Mouse (Mus musculus): ENCODE results near the gene Zhx3. TPM values are rescaled to one million over a fixed set of nuclear protein-coding genes. Genes with fewer than 3 reads are reported as not detected.

Gene Zhx3
- total RNA-seq, 1 experiment: 1.3 TPM

DNA sequence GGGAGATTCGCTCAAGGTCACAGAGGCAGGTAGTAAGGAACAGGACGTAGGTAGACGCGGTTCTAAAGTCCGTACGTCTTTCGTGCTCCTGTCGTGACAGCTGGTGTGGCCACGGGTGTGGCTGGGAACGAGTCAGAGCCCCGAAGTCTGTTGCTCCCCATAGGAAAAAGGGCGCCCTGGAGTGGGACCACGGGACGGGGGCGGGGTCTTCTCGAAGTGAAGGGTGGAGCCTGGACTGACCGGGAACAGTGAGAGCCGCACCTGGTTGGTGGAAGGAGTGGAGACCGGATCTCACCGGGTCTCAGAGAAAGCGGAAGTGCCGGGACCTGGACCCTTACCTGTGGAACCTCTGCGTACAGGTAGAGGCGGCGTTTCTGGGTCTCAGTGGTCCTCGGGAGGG, 15.1 kb upstream of the Zhx3 start:
- TF ChIP-seq MAFK (IDR thresholded peaks at IDR 0.05; ENCODE audit: insufficient read depth, low read depth, low read length) (no peak), ZNF384 (IDR thresholded peaks at IDR 0.05; ENCODE audit: low read depth, low read length) (no peak), ZC3H11A (IDR thresholded peaks at IDR 0.05; ENCODE audit: borderline replicate concordance, low read depth, low read length) (no peak), HCFC1 (IDR thresholded peaks at IDR 0.05; ENCODE audit: borderline replicate concordance, insufficient read depth, low read length) (no peak), CHD2 (IDR thresholded peaks at IDR 0.05; ENCODE audit: low read depth, low read length) (no peak)
- Histone ChIP-seq H3K4me3 (ENCODE audit: insufficient read depth in 1 of 2, low read depth in 1 of 2, low read length in 2 of 2, poor library complexity in 1 of 2, severe bottlenecking in 1 of 2) (peak overlapping the region; percentile 63 to 97), H3K27ac (ENCODE audit: insufficient read depth, low read depth, low read length, poor library complexity, severe bottlenecking) (no peak overlapping the region), H3K9me3 (ENCODE audit: control insufficient read depth, insufficient read depth, low read depth, low read length) (no peaks in the 10 kb centered on the region), H3K9ac (ENCODE audit: insufficient read depth, low read depth, low read length, poor library complexity, severe bottlenecking) (peak overlapping the region; percentile 46), H3K36me3 (ENCODE audit: control insufficient read depth, insufficient read depth, low read length, poor library complexity, severe bottlenecking) (no peaks in the 10 kb centered on the region), H3K4me1 (ENCODE audit: control insufficient read depth in 2 of 2, insufficient read depth in 2 of 2, low read length in 2 of 2, poor library complexity in 1 of 2) (no peaks in the 10 kb centered on the region)
- in situ Hi-C loops (cut with MboI; ENCODE audit: low sequenced_read_pairs in 2 of 2, unreplicated experiment in 2 of 2): loop anchor here (10.0 to 25.0 kb wide), 2 partner anchors 293 to 476 kb away; no protein-coding TSS in a partner anchor
- peak; percentile 70 for DNase-seq (ENCODE audit: low read depth, low spot score)

- Histone ChIP-seq H3K9ac (ENCODE audit: insufficient read depth, low read depth, low read length, poor library complexity, severe bottlenecking) (peak overlapping the region; percentile 46; the same call in 1 of the 2 replicates), H3K36me3 (ENCODE audit: control insufficient read depth, insufficient read depth, low read length, poor library complexity, severe bottlenecking) (no peaks in the 10 kb centered on the region), H3K4me1 (ENCODE audit: control insufficient read depth in 2 of 2, insufficient read depth in 2 of 2, low read length in 2 of 2, poor library complexity in 1 of 2) (no peaks in the 10 kb centered on the region), H3K9me3 (ENCODE audit: control insufficient read depth, insufficient read depth, low read depth, low read length) (no peaks in the 10 kb centered on the region), H3K4me3 (ENCODE audit: insufficient read depth in 1 of 2, low read depth in 1 of 2, low read length in 2 of 2, poor library complexity in 1 of 2, severe bottlenecking in 1 of 2) (peak overlapping the region; percentile 63 to 97), H3K27ac (ENCODE audit: insufficient read depth, low read depth, low read length, poor library complexity, severe bottlenecking) (no peak overlapping the region)
- in situ Hi-C loops (cut with MboI; ENCODE audit: low sequenced_read_pairs in 2 of 2, unreplicated experiment in 2 of 2): loop anchor here (10.0 to 25.0 kb wide), 2 partner anchors 292 to 475 kb away; no protein-coding TSS in a partner anchor
- no peak for DNase-seq (ENCODE audit: low read depth, low spot score)
- TF ChIP-seq MAFK (IDR thresholded peaks at IDR 0.05; ENCODE audit: insufficient read depth, low read depth, low read length): peak; percentile 66
- no peak for TF ChIP-seq CHD2 (IDR thresholded peaks at IDR 0.05; ENCODE audit: low read depth, low read length)
- no peak for TF ChIP-seq HCFC1 (IDR thresholded peaks at IDR 0.05; ENCODE audit: borderline replicate concordance, insufficient read depth, low read length)
- TF ChIP-seq ZC3H11A (IDR thresholded peaks at IDR 0.05; ENCODE audit: borderline replicate concordance, low read depth, low read length): peak; percentile 65
- TF ChIP-seq ZNF384 (IDR thresholded peaks at IDR 0.05; ENCODE audit: low read depth, low read length): no peak
These were observed 14.5 kb upstream of the Zhx3 start for GRCm38 (mm10) chr2:160887284-160887683.

GRCm38 (mm10) chr2:160886221-160886620, 13.4 kb upstream of the Zhx3 start:
- no peak overlapping the region for H3K27ac ChIP-seq (ENCODE audit: insufficient read depth, low read depth, low read length, poor library complexity, severe bottlenecking)
- no peak overlapping the region for H3K4me3 ChIP-seq (ENCODE audit: insufficient read depth in 1 of 2, low read depth in 1 of 2, low read length in 2 of 2, poor library complexity in 1 of 2, severe bottlenecking in 1 of 2)
- no peaks in the 10 kb centered on the region for H3K9me3 ChIP-seq (ENCODE audit: control insufficient read depth, insufficient read depth, low read depth, low read length)
- H3K36me3 ChIP-seq (ENCODE audit: control insufficient read depth, insufficient read depth, low read length, poor library complexity, severe bottlenecking): no peaks in the 10 kb centered on the region
- H3K4me1 ChIP-seq (ENCODE audit: control insufficient read depth in 2 of 2, insufficient read depth in 2 of 2, low read length in 2 of 2, poor library complexity in 1 of 2): 0 out of 4 replicates have a peak, but pooled peaks cover 0 to 1% of the 10 kb centered on the region in 2 experiments
- in situ Hi-C loops (cut with MboI; ENCODE audit: low sequenced_read_pairs in 2 of 2, unreplicated experiment in 2 of 2): loop anchor here (10.0 to 25.0 kb wide), 2 partner anchors 291 to 474 kb away; no protein-coding TSS in a partner anchor
- TF ChIP-seq ZNF384 (IDR thresholded peaks at IDR 0.05; ENCODE audit: low read depth, low read length): no peak
- TF ChIP-seq HCFC1 (IDR thresholded peaks at IDR 0.05; ENCODE audit: borderline replicate concordance, insufficient read depth, low read length): no peak
- TF ChIP-seq CHD2 (IDR thresholded peaks at IDR 0.05; ENCODE audit: low read depth, low read length): no peak
- no peak for TF ChIP-seq MAFK (IDR thresholded peaks at IDR 0.05; ENCODE audit: insufficient read depth, low read depth, low read length)
- no peak for TF ChIP-seq ZC3H11A (IDR thresholded peaks at IDR 0.05; ENCODE audit: borderline replicate concordance, low read depth, low read length)
- no peak overlapping the region for H3K9ac ChIP-seq (ENCODE audit: insufficient read depth, low read depth, low read length, poor library complexity, severe bottlenecking)
- no peak for DNase-seq (ENCODE audit: low read depth, low spot score)

DNA sequence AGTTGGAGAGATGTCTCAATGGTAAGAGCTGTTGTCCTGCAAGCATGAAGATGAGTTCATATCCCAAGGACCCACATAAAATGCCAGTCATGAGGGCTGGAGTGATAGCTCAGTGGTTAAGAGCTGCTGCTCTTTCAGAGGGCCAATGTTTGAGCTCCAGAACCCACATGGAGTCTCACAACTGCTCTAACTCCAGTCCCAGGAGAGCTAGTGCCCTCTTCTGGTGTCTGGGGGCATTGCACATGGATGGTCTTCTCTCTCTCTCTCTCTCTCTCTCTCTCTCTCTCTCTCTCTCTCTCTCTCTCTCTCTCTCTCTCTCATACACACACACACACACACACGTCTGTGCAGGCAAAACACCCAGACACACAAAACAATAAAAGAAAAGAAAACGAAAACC, 12.0 kb upstream of the Zhx3 start:
- DNase-seq (ENCODE audit: low read depth, low spot score): no peak
- Histone ChIP-seq H3K27ac (ENCODE audit: insufficient read depth, low read depth, low read length, poor library complexity, severe bottlenecking) (no peak overlapping the region), H3K4me3 (ENCODE audit: insufficient read depth in 1 of 2, low read depth in 1 of 2, low read length in 2 of 2, poor library complexity in 1 of 2, severe bottlenecking in 1 of 2) (no peak overlapping the region), H3K9me3 (ENCODE audit: control insufficient read depth, insufficient read depth, low read depth, low read length) (no peaks in the 10 kb centered on the region), H3K4me1 (ENCODE audit: control insufficient read depth in 2 of 2, insufficient read depth in 2 of 2, low read length in 2 of 2, poor library complexity in 1 of 2) (0 out of 4 replicates have a peak, but pooled peaks cover 0 to 1% of the 10 kb centered on the region in 2 experiments), H3K9ac (ENCODE audit: insufficient read depth, low read depth, low read length, poor library complexity, severe bottlenecking) (no peak overlapping the region), H3K36me3 (ENCODE audit: control insufficient read depth, insufficient read depth, low read length, poor library complexity, severe bottlenecking) (no peaks in the 10 kb centered on the region)
- in situ Hi-C loops (cut with MboI; ENCODE audit: low sequenced_read_pairs in 2 of 2, unreplicated experiment in 2 of 2): loop anchor here (10.0 to 25.0 kb wide), 2 partner anchors 290 to 473 kb away; no protein-coding TSS in a partner anchor
- TF ChIP-seq MAFK (IDR thresholded peaks at IDR 0.05; ENCODE audit: insufficient read depth, low read depth, low read length) (no peak), CHD2 (IDR thresholded peaks at IDR 0.05; ENCODE audit: low read depth, low read length) (no peak), ZNF384 (IDR thresholded peaks at IDR 0.05; ENCODE audit: low read depth, low read length) (no peak), HCFC1 (IDR thresholded peaks at IDR 0.05; ENCODE audit: borderline replicate concordance, insufficient read depth, low read length) (no peak), ZC3H11A (IDR thresholded peaks at IDR 0.05; ENCODE audit: borderline replicate concordance, low read depth, low read length) (no peak)
